Mouse (Mus musculus) lung, adult 18-20 months (tissue): ENCODE data around the gene Ppp4c.

Source experiments
- DNase-seq, 2 experiments: peaks; one replicate each; pipeline ENCODE4 v3.0.0; 2022; ENCODE audit warnings: mixed read lengths in 2 of 2

The Ppp4c gene

GRCm38 (mm10) chr7:126749582-126750343 lies 42.5 kb downstream of the Ppp4c start:
- no peak for DNase-seq

GRCm38 (mm10) chr7:126748824-126749223 lies 43.5 kb downstream of the Ppp4c start:
- no peak for DNase-seq

GRCm38 (mm10) chr7:126746798-126747197 lies 45.5 kb downstream of the Ppp4c start:
- no peak for DNase-seq

- DNase-seq = peak in 1 of 2 experiments; percentile 48
These were observed 46.2 kb downstream of the Ppp4c start for GRCm38 (mm10) chr7:126746066-126746465.

GRCm38 (mm10) chr7:126741964-126742482 lies 50.3 kb downstream of the Ppp4c start:
- no peak for DNase-seq

- DNase-seq = no peak
These were observed 50.8 kb downstream of the Ppp4c start for GRCm38 (mm10) chr7:126741452-126741851.

- DNase-seq = no peak
These were observed 51.3 kb downstream of the Ppp4c start for GRCm38 (mm10) chr7:126740977-126741376.

- no peak for DNase-seq
These were observed 52.1 kb downstream of the Ppp4c start for GRCm38 (mm10) chr7:126740132-126740735.

GRCm38 (mm10) chr7:126739551-126739950 lies 52.7 kb downstream of the Ppp4c start:
- no peak for DNase-seq

GRCm38 (mm10) chr7:126736122-126736521 lies 56.2 kb downstream of the Ppp4c start:
- no peak for DNase-seq
